Mouse (Mus musculus) midbrain, embryonic 15.5 days (tissue): ENCODE data around the gene Zcchc2. TPM values are rescaled to one million over a fixed set of nuclear protein-coding genes. Genes with fewer than 3 reads are reported as not detected.

Source experiments
- ATAC-seq: fragments of 200-750 bp; cut with Nextera tagmentation; replicated peaks from 2 replicates; pipeline ENCODE4 v1.8.0; 2017; ENCODE audit warnings: moderate TSS enrichment
- H3K27ac ChIP-seq: fragments of 300-500 bp; sonication (generic); 2 replicates; pipeline ENCODE4 v1.5.1; 2015; ENCODE audit warnings: mild to moderate bottlenecking, inconsistent platforms
- H3K27me3 ChIP-seq: fragments of 300-500 bp; sonication (generic); replicated peaks from 2 replicates; pipeline ENCODE4 v1.6.1; 2015; ENCODE audit warnings: inconsistent platforms
- H3K36me3 ChIP-seq: fragments of 300-500 bp; sonication (generic); replicated peaks from 2 replicates; pipeline ENCODE4 v1.6.1; 2015; ENCODE audit warnings: inconsistent platforms
- H3K4me1 ChIP-seq: fragments of 300-500 bp; sonication (generic); 2 replicates; pipeline ENCODE4 v1.6.1; 2015; ENCODE audit warnings: inconsistent platforms
- H3K4me2 ChIP-seq: fragments of 300-500 bp; sonication (generic); 2 replicates; pipeline ENCODE4 v1.6.1; 2015; ENCODE audit warnings: inconsistent platforms, mild to moderate bottlenecking, moderate library complexity
- H3K4me3 ChIP-seq: fragments of 300-500 bp; sonication (generic); 2 replicates; pipeline ENCODE4 v1.5.1; 2015; ENCODE audit warnings: mild to moderate bottlenecking, inconsistent platforms
- H3K9ac ChIP-seq: fragments of 300-500 bp; sonication (generic); 2 replicates; pipeline ENCODE4 v1.6.1; 2015; ENCODE audit warnings: mild to moderate bottlenecking, inconsistent platforms
- H3K9me3 ChIP-seq: fragments of 300-500 bp; sonication (generic); 2 replicates; pipeline ENCODE4 v1.6.1; 2016; ENCODE audit warnings: inconsistent platforms
- WGBS: fragments of 180-500 bp; shearing (Covaris S2); methylation state at CpG from one replicate; pipeline ENCODE4 v1.1.7; 2015; ENCODE audit warnings: mixed read lengths; 5-methylcytosine and 5-hydroxymethylcytosine counted together
- polyA plus RNA-seq: library from polyadenylated mRNA; unstranded; fragments of >200 nt; fragmentation: Nextera tagmentation; extraction: Ambion mirVana; gene quantifications from 2 replicates; pipeline ENCODE4 v1.2.1, GENCODE M21; 2015

The Zcchc2 gene
- 2.3 and 2.7 TPM in 2 replicates for polyA plus RNA-seq

DNA sequence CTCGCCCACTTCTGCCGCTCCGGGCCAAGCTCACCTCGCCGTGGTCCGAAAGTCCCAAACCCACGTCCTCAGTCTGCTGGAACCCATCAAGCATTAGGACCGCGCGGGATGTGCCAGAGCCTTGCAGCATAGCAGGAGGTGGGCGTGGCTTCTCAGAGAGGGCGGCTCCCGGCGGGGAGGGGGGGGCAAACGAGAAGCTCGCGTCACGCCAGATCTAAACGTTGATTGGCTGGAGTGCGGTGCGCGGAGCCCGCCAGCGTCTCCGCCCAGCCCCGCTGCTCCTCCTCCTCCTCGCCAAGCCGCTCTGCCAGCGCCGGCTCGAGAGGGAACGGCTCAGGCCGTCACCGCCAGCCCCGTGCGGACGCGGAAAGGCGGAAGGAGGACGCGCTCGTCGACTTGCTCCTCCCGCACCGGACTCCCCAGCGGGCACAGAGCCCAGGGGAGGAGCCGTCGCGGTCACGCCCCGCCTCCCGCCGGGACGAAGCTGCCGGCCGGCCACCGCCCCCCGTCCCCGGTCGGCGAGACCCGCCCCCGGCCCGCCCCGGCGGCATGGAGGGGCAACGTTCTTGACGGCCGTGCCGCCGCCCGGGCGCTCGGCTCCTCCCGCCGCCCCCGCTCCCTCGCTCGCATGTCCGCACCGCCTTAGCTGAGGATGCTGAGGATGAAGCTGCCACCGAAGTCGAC lies at the start of gene Zcchc2:
TSS of gene Zcchc2 (plus strand) at position 269 of the 684 bp plus-strand sequence.
- peak within 1 kb of the TSS; percentile 77 for H3K4me2 ChIP-seq
- no peaks in the 10 kb centered on the region for H3K27me3 ChIP-seq
- H3K9me3 ChIP-seq: no peaks in the 10 kb centered on the region
- no peaks in the 10 kb centered on the region for H3K36me3 ChIP-seq
- peak; percentile 96 for ATAC-seq
- H3K4me1 ChIP-seq: peaks cover 34% of the 10 kb centered on the region
- peak within 1 kb of the TSS; percentile 96 for H3K27ac ChIP-seq
- H3K9ac ChIP-seq: peak within 1 kb of the TSS; percentile 68
- peak within 1 kb of the TSS; percentile 81 for H3K4me3 ChIP-seq
- under 1% methylated on average over 57 of the region's 83 CpGs for WGBS

- Histone ChIP-seq H3K27ac (no peak overlapping the region), H3K4me2 (no peak overlapping the region), H3K4me1 (no peaks in the 10 kb centered on the region; the same call in 1 of the 2 replicates), H3K27me3 (no peaks in the 10 kb centered on the region), H3K4me3 (no peak overlapping the region), H3K9me3 (no peaks in the 10 kb centered on the region), H3K9ac (no peak overlapping the region), H3K36me3 (no peaks in the 10 kb centered on the region)
- WGBS: 80% methylated on average over 10 of the region's 10 CpGs
- ATAC-seq: no peak
Observed at GRCm38 (mm10) chr1:105944927-105945580, 45.2 kb upstream of the Zcchc2 start.

DNA sequence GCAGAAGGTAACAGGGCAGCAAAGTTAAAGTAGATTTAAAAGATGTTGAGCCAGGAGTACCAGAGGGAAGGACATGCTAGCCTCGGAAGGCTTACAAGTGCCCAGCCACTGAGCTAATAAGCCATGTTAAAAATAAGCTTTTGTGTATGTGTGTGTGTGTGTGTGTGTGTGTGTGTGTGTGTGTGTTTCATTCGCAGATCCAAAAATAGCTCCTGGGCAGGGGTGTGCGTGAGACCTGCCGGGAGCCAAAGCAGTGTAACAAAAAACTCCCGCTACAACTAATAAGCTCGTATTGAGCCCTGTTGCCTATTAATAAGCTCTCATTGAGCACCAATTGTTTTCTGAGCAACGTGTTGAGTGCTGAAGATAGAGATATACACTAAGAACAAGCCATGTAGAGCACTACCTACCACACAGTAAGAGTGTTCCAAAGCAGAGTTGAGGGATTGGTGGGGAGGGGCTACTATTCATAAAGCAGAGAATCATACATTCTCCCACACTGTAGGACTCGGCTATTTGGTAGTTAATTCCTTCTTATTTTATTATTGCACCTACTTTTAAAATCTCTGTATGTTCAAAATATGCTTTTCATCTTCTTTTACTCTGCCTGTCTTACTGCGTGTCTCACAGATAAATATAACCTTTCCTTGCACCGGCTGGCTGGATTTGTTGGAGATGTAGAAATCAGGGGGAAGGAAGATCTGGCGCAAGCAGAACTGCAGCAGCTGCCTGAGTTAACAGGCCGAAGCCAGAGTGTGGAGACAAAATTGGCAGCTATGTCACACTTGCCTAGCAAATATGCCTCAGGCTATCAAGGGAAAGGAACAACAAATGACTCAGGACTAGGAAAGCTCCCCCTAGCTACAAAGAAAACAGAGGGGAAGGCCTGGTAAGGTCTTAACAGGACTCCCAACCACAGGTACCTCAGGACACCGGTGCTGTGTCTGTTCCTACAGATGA lies 43.3 kb upstream of the Zcchc2 start:
- no peaks in the 10 kb centered on the region for H3K27me3 ChIP-seq
- no peaks in the 10 kb centered on the region; the same call in 1 of the 2 replicates for H3K4me1 ChIP-seq
- no peak overlapping the region for H3K4me3 ChIP-seq
- H3K4me2 ChIP-seq: no peak overlapping the region
- H3K9ac ChIP-seq: no peak overlapping the region
- H3K9me3 ChIP-seq: no peaks in the 10 kb centered on the region
- no peaks in the 10 kb centered on the region for H3K36me3 ChIP-seq
- peak; percentile 30; the same call in 1 of the 2 replicates for ATAC-seq
- WGBS: 52% methylated on average over 13 of the region's 13 CpGs
- H3K27ac ChIP-seq: no peak overlapping the region

- H3K9me3 ChIP-seq: no peaks in the 10 kb centered on the region
- no peak for ATAC-seq
- no peaks in the 10 kb centered on the region; the same call in 1 of the 2 replicates for H3K4me1 ChIP-seq
- no peak overlapping the region for H3K4me2 ChIP-seq
- H3K4me3 ChIP-seq: no peak overlapping the region
- H3K36me3 ChIP-seq: no peaks in the 10 kb centered on the region
- H3K27ac ChIP-seq: no peak overlapping the region
- H3K9ac ChIP-seq: no peak overlapping the region
- H3K27me3 ChIP-seq: no peaks in the 10 kb centered on the region
- WGBS: 89% methylated on average over 6 of the region's 6 CpGs
Observed at GRCm38 (mm10) chr1:105948352-105948751, 41.9 kb upstream of the Zcchc2 start.

GRCm38 (mm10) chr1:105953588-105953987 lies 36.6 kb upstream of the Zcchc2 start:
- H3K4me2 ChIP-seq: no peak overlapping the region
- no peak overlapping the region for H3K4me3 ChIP-seq
- no peaks in the 10 kb centered on the region for H3K27me3 ChIP-seq
- 63% methylated on average over 2 of the region's 2 CpGs for WGBS
- no peak overlapping the region for H3K27ac ChIP-seq
- H3K9ac ChIP-seq: no peak overlapping the region
- H3K36me3 ChIP-seq: no peaks in the 10 kb centered on the region
- H3K4me1 ChIP-seq: no peaks in the 10 kb centered on the region
- ATAC-seq: no peak
- H3K9me3 ChIP-seq: 0 out of 2 replicates have a peak, but pooled peaks cover 2% of the 10 kb centered on the region

- Histone ChIP-seq H3K36me3 (no peaks in the 10 kb centered on the region), H3K4me3 (no peak overlapping the region), H3K27ac (no peak overlapping the region), H3K9ac (no peak overlapping the region), H3K9me3 (0 out of 2 replicates have a peak, but pooled peaks cover 2% of the 10 kb centered on the region), H3K4me2 (no peak overlapping the region), H3K4me1 (no peaks in the 10 kb centered on the region), H3K27me3 (no peaks in the 10 kb centered on the region)
- no peak for ATAC-seq
Observed at GRCm38 (mm10) chr1:105954047-105954446, 36.2 kb upstream of the Zcchc2 start.

DNA sequence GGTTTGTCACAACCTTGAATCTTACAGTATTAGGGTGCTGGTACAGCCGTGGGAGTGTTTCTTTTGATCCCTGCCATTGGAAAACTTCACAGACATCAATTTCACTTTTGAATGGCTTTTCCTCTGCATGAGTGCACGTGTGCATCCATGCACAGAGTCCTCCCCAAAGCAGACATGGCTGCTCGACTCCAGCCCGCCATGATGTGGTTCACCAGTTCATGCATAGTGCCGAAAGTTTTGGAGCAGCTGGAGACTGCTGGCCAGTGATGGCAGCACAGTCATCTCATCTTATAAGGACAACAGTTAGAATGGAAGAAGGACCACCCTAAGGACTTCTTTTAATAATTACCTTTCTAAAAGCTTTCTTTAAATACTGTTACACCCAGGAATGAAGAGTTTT lies 34.1 kb upstream of the Zcchc2 start:
- Histone ChIP-seq H3K4me2 (no peak overlapping the region), H3K36me3 (no peaks in the 10 kb centered on the region), H3K9ac (no peak overlapping the region), H3K27ac (no peak overlapping the region), H3K27me3 (no peaks in the 10 kb centered on the region), H3K9me3 (0 out of 2 replicates have a peak, but pooled peaks cover 2% of the 10 kb centered on the region), H3K4me1 (no peaks in the 10 kb centered on the region), H3K4me3 (no peak overlapping the region)
- WGBS: 65% methylated on average over 5 of the region's 5 CpGs
- ATAC-seq: no peak

- Histone ChIP-seq H3K4me3 (no peak overlapping the region), H3K27me3 (no peaks in the 10 kb centered on the region), H3K4me2 (no peak overlapping the region), H3K9ac (no peak overlapping the region), H3K36me3 (no peaks in the 10 kb centered on the region), H3K27ac (no peak overlapping the region), H3K4me1 (no peaks in the 10 kb centered on the region), H3K9me3 (no peaks in the 10 kb centered on the region)
- 85% methylated on average over 4 of the region's 4 CpGs for WGBS
- no peak for ATAC-seq
Observed at GRCm38 (mm10) chr1:105961472-105961871, 28.7 kb upstream of the Zcchc2 start.

DNA sequence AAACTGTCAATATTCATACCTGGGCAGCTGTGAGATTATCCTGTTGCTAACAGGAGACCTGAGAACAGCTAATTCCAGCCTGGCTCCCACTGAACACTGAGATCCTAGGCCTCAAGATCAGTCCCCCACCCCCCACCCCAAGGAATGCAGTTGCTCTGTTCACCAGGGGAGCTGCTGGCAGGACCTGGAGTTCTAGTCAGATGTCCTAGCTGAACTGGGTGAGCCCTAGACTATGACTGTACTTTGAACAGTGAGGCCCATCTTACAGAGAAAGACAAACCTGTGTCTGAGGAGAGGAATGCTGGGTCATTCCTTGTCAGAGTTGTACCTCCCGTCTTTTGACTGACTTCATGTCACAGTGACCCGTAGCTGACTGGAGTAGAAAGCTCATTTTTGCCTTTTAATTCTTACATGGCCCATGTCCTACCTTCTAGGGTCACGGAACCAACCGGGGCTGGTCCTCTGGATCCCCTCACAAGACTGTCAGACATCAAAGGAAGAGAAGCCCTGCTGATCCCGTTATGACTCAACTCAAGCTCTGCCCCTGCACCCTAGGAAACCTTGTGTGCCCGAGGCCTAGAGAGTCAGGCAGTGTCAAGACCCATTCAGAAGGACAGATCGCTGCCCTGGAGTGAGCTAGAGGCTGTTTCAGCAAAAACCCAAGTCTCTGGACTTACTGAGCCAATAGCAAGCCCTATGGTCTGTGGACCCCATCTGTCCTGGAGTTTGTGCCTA lies 28.0 kb upstream of the Zcchc2 start:
- H3K27me3 ChIP-seq: no peaks in the 10 kb centered on the region

GRCm38 (mm10) chr1:105962852-105963251 lies 27.4 kb upstream of the Zcchc2 start:
- ATAC-seq: no peak

More for the DNA sequence above, 28.0 kb upstream of the Zcchc2 start:
- no peaks in the 10 kb centered on the region for H3K4me1 ChIP-seq
- H3K4me2 ChIP-seq: no peak overlapping the region
- H3K9me3 ChIP-seq: no peaks in the 10 kb centered on the region
- no peak overlapping the region for H3K4me3 ChIP-seq
- 71% methylated on average over 7 of the region's 7 CpGs for WGBS
- ATAC-seq: no peak
- H3K36me3 ChIP-seq: no peaks in the 10 kb centered on the region
- H3K27ac ChIP-seq: no peak overlapping the region
- no peak overlapping the region for H3K9ac ChIP-seq

DNA sequence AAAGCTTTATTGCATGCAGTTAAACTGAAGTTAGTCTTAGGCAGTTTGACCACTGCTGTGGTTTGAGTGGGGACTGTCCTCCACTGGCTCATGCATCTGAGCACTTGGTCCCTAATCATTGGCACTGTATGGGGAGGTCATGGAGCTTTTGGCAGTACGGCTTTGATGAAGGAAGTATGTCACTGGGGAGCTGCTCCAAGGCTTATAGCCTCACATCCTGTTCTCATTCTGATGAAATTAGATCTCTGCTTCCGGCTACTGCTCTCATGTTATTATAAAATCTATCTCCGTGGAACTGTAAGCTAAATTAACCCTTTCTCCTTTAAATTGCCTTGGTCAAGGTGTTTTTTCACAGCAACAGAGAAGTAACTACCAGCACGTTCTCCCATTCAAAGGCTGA lies 25.7 kb upstream of the Zcchc2 start:
- Histone ChIP-seq H3K4me2 (no peak overlapping the region), H3K4me3 (no peak overlapping the region), H3K9ac (no peak overlapping the region), H3K36me3 (no peaks in the 10 kb centered on the region), H3K4me1 (no peaks in the 10 kb centered on the region), H3K9me3 (no peaks in the 10 kb centered on the region), H3K27me3 (no peaks in the 10 kb centered on the region), H3K27ac (no peak overlapping the region)
- 74% methylated on average over 4 of the region's 4 CpGs for WGBS
- no peak for ATAC-seq

More at GRCm38 (mm10) chr1:105962852-105963251, 27.4 kb upstream of the Zcchc2 start:
- Histone ChIP-seq H3K4me1 (no peaks in the 10 kb centered on the region), H3K36me3 (no peaks in the 10 kb centered on the region), H3K27ac (no peak overlapping the region), H3K9me3 (no peaks in the 10 kb centered on the region), H3K9ac (no peak overlapping the region), H3K4me2 (no peak overlapping the region), H3K4me3 (no peak overlapping the region), H3K27me3 (no peaks in the 10 kb centered on the region)
- WGBS: 95% methylated on average over 9 of the region's 9 CpGs
